Mouse (Mus musculus) retina, adult 2 months (tissue): ENCODE data around the gene Fbxo48.
A peak's percentile ranks its signal among the peaks of the same experiment; 100 is the strongest.

Source experiments
- DNase-seq: peaks from one replicate; pipeline ENCODE4 v3.0.0-alpha.2; 2012; ENCODE audit warnings: low read depth, low spot score

Fbxo48 gene

GRCm38 (mm10) chr11:16950976-16951760, at the start of gene Fbxo48:
Gene Fbxo48, plus strand, starts transcription at chr11:16951375.
- DNase-seq = peak; percentile 95

- DNase-seq = no peak
Measured at GRCm38 (mm10) chr11:16904302-16905011, 46.7 kb upstream of the Fbxo48 start.

- DNase-seq = no peak
Measured at GRCm38 (mm10) chr11:16905012-16905332, 46.2 kb upstream of the Fbxo48 start.

GRCm38 (mm10) chr11:16906530-16906929, 44.6 kb upstream of the Fbxo48 start:
- no peak for DNase-seq

- no peak for DNase-seq
Measured at GRCm38 (mm10) chr11:16907517-16908129, 43.6 kb upstream of the Fbxo48 start.

GRCm38 (mm10) chr11:16914756-16915155, 36.4 kb upstream of the Fbxo48 start:
- DNase-seq = no peak

- no peak for DNase-seq
Measured at GRCm38 (mm10) chr11:16915850-16916249, 35.3 kb upstream of the Fbxo48 start.

GRCm38 (mm10) chr11:16917512-16917911, 33.7 kb upstream of the Fbxo48 start:
- no peak for DNase-seq

- DNase-seq = no peak
Measured at GRCm38 (mm10) chr11:16932159-16932558, 19.0 kb upstream of the Fbxo48 start.

GRCm38 (mm10) chr11:16935577-16936236, 15.5 kb upstream of the Fbxo48 start:
- no peak for DNase-seq

- no peak for DNase-seq
Measured at GRCm38 (mm10) chr11:16941103-16941793, 9.9 kb upstream of the Fbxo48 start.

- DNase-seq = no peak
Measured at GRCm38 (mm10) chr11:16941973-16942452, 9.2 kb upstream of the Fbxo48 start.

GRCm38 (mm10) chr11:16943016-16943415, 8.2 kb upstream of the Fbxo48 start:
- no peak for DNase-seq

GRCm38 (mm10) chr11:16948756-16949155, 2.4 kb upstream of the Fbxo48 start:
- DNase-seq = no peak

GRCm38 (mm10) chr11:16950226-16950975, 774 bp upstream of the Fbxo48 start:
- no peak for DNase-seq

- no peak for DNase-seq
Measured at GRCm38 (mm10) chr11:16951761-16952010, 511 bp downstream of the Fbxo48 start.

GRCm38 (mm10) chr11:16956115-16956862, 5.1 kb downstream of the Fbxo48 start:
- DNase-seq = no peak

GRCm38 (mm10) chr11:16957030-16957429, 5.9 kb downstream of the Fbxo48 start:
- no peak for DNase-seq

GRCm38 (mm10) chr11:16958520-16958919, 7.3 kb downstream of the Fbxo48 start:
- DNase-seq = no peak

GRCm38 (mm10) chr11:16967806-16968205, 16.6 kb downstream of the Fbxo48 start:
- no peak for DNase-seq
